Mouse (Mus musculus) heart, embryonic 15.5 days (tissue): ENCODE results near the gene Krt88. TPM values are rescaled to one million over a fixed set of nuclear protein-coding genes. Genes with fewer than 3 reads are reported as not detected.

Experiments used
- ATAC-seq: fragments of 200-750 bp; cut with Nextera tagmentation; replicated peaks from 2 replicates; pipeline ENCODE4 v1.8.0; 2017; ENCODE audit warnings: low read depth, moderate TSS enrichment; ENCODE audit not compliant: insufficient number of reproducible peaks, insufficient read depth, low FRiP score
- H3K27ac ChIP-seq: fragments of 300-500 bp; sonication (generic); 2 replicates; pipeline ENCODE4 v1.5.1; 2015; ENCODE audit warnings: mild to moderate bottlenecking, inconsistent platforms
- H3K27me3 ChIP-seq: fragments of 300-500 bp; sonication (generic); 2 replicates; pipeline ENCODE4 v1.6.1; 2015; ENCODE audit warnings: inconsistent platforms
- H3K36me3 ChIP-seq: fragments of 300-500 bp; sonication (generic); 2 replicates; pipeline ENCODE4 v1.6.1; 2015; ENCODE audit warnings: mild to moderate bottlenecking, inconsistent platforms
- H3K4me1 ChIP-seq: fragments of 300-500 bp; sonication (generic); replicated peaks from 2 replicates; pipeline ENCODE4 v1.6.1; 2015; ENCODE audit warnings: inconsistent platforms
- H3K4me2 ChIP-seq: fragments of 300-500 bp; sonication (generic); 2 replicates; pipeline ENCODE4 v1.6.1; 2015; ENCODE audit warnings: inconsistent platforms, mild to moderate bottlenecking, moderate library complexity
- H3K4me3 ChIP-seq: fragments of 300-500 bp; sonication (generic); 2 replicates; pipeline ENCODE4 v1.5.1; 2015; ENCODE audit warnings: mild to moderate bottlenecking, inconsistent platforms
- H3K9ac ChIP-seq: fragments of 300-500 bp; sonication (generic); 2 replicates; pipeline ENCODE4 v1.6.1; 2015; ENCODE audit warnings: mild to moderate bottlenecking, inconsistent platforms
- H3K9me3 ChIP-seq: fragments of 300-500 bp; sonication (generic); replicated peaks from 2 replicates; pipeline ENCODE4 v1.6.1; 2016; ENCODE audit warnings: inconsistent platforms
- WGBS: fragments of 180-500 bp; shearing (Covaris S2); methylation state at CpG from one replicate; pipeline ENCODE4 v1.1.7; 2015; ENCODE audit warnings: mixed read lengths; 5-methylcytosine and 5-hydroxymethylcytosine counted together
- polyA plus RNA-seq: library from polyadenylated mRNA; unstranded; fragments of >200 nt; fragmentation: Nextera tagmentation; extraction: Ambion mirVana; gene quantifications from 2 replicates; pipeline ENCODE4 v1.2.1, GENCODE M21; 2015

The Krt88 gene
- polyA plus RNA-seq, 1 experiment from 2014 or later, result not detected

DNA sequence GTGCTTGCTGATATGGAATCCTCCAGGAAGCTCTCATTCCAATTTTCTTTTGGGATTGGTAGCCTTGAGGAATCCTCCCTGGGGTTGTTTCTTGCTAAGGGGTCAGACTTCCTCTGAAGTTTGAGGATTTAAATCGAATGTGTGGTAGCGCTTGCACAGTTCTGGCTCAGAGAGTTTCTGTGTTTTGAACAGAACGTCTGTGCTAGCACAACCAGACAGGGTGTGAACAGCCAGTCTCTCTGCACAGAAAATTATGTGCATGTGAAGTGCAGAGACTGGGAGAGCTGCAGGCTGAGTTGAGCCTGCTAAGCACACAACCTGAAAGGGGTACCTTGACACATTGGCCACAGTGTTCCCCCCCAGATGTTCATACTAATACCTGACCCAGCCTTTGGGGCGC is 6.7 kb upstream of the Krt88 start:
- no peak overlapping the region for H3K4me3 ChIP-seq
- no peaks in the 10 kb centered on the region for H3K9me3 ChIP-seq
- no peak overlapping the region for H3K9ac ChIP-seq
- H3K4me2 ChIP-seq, result no peak overlapping the region
- no peaks in the 10 kb centered on the region for H3K36me3 ChIP-seq
- ATAC-seq, result no peak
- peaks cover 6% of the 10 kb centered on the region for H3K4me1 ChIP-seq
- peaks cover 51% of the 10 kb centered on the region for H3K27me3 ChIP-seq
- no peak overlapping the region for H3K27ac ChIP-seq
- 60% methylated on average over 4 of the region's 4 CpGs for WGBS

DNA sequence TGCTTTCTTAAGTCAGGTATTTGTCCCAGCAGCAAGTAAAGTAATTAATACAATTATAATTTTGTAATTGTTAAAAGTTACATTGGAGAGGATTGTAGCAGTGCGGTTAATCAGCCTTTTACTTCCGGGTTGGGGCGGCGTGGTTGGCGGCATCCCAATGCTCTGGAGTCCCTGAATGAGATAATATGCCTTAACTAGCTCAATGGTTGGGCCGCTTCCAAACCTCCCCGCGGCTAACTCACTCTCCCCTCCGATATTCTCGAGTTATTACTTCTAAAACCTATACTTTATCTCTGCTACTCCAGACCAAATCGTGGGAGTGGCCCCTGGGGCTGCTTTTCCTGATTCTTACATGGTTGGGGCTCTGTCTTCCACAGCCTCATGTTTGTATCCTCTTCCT is 972 bp upstream of the Krt88 start:
- 42% methylated on average over 11 of the region's 11 CpGs for WGBS
- H3K36me3 ChIP-seq, result no peaks in the 10 kb centered on the region
- peak overlapping the region; percentile 23; the same call in 1 of the 2 replicates for H3K4me2 ChIP-seq
- no peak for ATAC-seq
- H3K4me1 ChIP-seq, result 0 out of 2 replicates have a peak, but pooled peaks cover 2% of the 10 kb centered on the region
- no peak overlapping the region for H3K27ac ChIP-seq
- H3K27me3 ChIP-seq, result no peaks in the 10 kb centered on the region
- H3K9ac ChIP-seq, result no peak overlapping the region
- no peaks in the 10 kb centered on the region for H3K9me3 ChIP-seq
- no peak overlapping the region for H3K4me3 ChIP-seq

DNA sequence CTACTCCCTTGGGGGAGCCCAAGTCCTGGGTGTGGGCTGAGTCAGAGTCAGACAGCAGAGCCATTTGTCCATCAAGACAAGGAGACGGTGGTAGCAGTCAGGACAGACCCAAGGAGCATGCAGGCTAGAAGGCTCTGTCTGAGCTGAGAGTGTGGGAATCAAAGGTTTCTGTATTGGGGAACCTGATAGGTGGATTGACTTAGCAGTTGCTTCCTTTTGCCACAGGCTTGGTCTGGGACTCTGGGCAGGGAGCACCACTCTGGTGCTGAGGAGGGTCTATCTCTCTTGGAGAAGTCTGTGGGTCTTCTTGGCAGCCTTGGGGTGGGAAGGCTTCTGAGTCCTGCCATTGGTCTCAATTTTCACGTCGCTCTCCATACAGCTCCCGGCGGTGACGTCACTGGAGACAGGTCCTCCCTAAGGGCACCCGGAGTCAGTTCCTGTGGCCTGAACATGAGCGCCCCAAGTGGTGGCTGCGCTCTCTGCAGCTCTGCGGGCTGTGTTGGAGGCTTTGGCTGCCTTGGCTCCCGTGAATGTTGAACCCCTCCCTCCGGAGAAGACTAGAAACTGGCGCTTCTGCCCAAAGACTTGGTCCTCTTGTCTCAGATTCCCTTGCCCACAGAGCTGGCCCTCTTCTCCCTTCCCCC is 5.7 kb downstream of the Krt88 start:
- Histone ChIP-seq H3K27ac (no peak overlapping the region), H3K4me2 (peak overlapping the region; percentile 41), H3K36me3 (no peaks in the 10 kb centered on the region), H3K4me3 (no peak overlapping the region), H3K9ac (no peak overlapping the region), H3K9me3 (no peaks in the 10 kb centered on the region), H3K27me3 (no peaks in the 10 kb centered on the region), H3K4me1 (peaks cover 3% of the 10 kb centered on the region)
- no peak; the same call in 1 of the 2 replicates for ATAC-seq
- 2% methylated on average over 13 of the region's 13 CpGs for WGBS

DNA sequence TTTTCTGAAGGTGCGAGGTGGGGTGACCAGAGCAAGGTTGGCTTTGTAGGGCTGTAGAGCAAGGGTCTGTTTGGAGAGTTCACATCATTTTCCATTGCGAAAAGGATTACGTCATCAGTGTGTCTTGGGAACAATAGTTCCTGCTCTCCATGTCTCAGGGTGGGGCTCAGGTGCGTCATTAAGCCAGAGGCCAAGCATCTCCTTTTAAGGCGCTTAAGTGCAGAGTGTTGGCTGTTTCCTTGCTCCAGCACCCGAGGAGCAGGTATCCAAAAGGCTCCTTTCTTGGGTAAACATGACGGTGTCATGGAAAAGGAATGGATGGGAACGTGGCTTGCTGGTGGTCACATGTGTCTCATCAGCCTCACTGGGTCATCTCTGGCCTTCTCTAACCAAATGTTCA is 7.2 kb downstream of the Krt88 start:
- Histone ChIP-seq H3K27me3 (no peaks in the 10 kb centered on the region), H3K4me1 (peaks cover 3% of the 10 kb centered on the region), H3K36me3 (no peaks in the 10 kb centered on the region), H3K27ac (no peak overlapping the region), H3K9ac (no peak overlapping the region), H3K4me3 (no peak overlapping the region), H3K9me3 (no peaks in the 10 kb centered on the region), H3K4me2 (no peak overlapping the region)
- 84% methylated on average over 8 of the region's 8 CpGs for WGBS
- no peak for ATAC-seq

DNA sequence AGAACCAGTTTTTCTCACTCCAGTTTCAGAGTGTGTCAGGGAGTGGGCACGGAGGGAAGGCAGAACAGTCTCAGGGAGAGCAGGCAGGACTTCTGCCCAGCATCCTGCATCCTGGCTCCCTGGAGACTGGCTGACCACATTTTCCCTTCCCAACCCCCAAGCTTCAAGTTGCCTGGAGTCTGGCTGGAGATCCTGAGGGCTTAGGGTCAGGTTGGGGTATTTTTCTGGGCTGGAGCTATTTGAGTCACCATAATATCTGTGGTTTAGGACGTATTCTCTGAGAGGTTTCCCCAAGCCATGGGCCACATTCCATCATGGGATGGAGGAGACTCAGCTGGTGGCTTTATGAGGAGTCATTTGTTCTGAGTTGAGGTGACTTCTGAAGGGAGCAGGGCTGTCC is 7.7 kb downstream of the Krt88 start:
- H3K27ac ChIP-seq, result no peak overlapping the region
- H3K4me3 ChIP-seq, result no peak overlapping the region
- no peaks in the 10 kb centered on the region for H3K9me3 ChIP-seq
- no peaks in the 10 kb centered on the region for H3K27me3 ChIP-seq
- no peaks in the 10 kb centered on the region for H3K36me3 ChIP-seq
- no peak for ATAC-seq
- H3K9ac ChIP-seq, result no peak overlapping the region
- 74% methylated on average over 2 of the region's 2 CpGs for WGBS
- H3K4me1 ChIP-seq, result peaks cover 3% of the 10 kb centered on the region
- H3K4me2 ChIP-seq, result no peak overlapping the region

DNA sequence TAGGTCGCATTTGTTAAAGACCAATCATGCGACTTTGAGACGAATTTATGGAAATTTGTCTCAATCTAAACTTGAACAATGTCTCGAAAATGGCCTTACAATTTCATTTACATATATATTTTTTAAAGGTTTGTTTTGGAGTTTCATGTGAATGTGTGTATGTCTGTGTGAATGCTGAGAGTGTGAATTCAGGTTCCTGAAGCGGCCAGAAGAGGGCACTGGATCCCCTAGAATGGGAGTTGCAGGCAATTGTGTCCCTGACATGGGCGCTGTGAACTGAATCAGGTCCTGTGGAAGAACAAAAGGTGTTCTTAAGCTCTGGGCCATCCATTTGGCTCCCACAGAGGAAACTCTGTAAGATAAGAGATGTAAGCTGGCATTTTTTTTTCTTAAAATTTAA is 8.3 kb downstream of the Krt88 start:
- Histone ChIP-seq H3K27me3 (no peaks in the 10 kb centered on the region), H3K4me1 (peaks cover 3% of the 10 kb centered on the region), H3K9me3 (no peaks in the 10 kb centered on the region), H3K9ac (no peak overlapping the region), H3K27ac (no peak overlapping the region), H3K4me3 (no peak overlapping the region), H3K4me2 (no peak overlapping the region), H3K36me3 (no peaks in the 10 kb centered on the region)
- WGBS, result 83% methylated on average over 6 of the region's 6 CpGs
- no peak for ATAC-seq

DNA sequence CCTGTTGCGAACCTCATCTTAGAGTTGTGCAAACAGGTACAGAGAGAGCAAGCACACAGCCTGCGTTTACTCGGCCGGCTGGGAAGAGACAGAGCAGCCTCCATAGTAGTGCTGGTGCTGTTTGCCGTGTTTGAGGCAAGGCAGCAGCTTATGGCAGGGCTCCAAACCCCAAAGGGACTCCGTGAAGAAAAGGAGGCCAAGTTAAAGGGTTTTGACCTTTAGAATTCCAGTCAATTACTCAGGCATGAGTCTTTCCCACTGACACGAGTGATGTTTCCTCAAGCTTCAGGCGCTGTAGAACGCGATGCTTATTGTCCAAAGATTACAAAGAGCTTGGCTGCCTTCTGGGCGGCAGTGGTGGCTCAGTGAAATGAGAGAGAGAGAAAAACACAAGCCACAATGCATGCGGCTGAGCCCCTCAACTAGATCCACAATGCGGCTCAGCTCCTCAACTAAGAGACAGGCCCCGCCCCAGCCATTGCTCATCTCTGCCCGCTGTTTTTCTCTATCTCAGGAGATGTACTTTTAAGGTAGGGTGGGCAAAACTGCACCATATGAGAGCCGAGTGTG is 10.9 kb downstream of the Krt88 start:
- ATAC-seq, result no peak
- WGBS, result 61% methylated on average over 16 of the region's 16 CpGs
- H3K4me1 ChIP-seq, result no peaks in the 10 kb centered on the region

DNA sequence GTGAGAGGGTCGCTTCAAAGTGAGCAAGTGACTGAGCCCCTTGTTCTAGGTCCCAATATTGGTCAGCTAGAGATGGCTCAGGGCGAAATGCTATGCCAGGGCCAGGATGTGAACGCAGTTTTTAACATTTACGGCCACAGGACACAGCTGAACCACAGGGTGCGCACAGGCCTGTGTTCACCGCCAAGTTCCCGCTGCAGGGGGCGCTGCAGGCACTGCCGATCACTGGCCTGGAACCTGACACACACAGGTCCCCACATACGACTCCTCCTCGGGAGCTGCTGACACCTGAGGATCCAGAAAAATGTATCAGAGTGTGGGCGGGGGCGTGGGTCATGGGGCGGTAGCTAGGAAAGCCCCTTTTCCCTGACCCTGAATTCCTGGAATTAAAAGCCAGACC is 11.7 kb downstream of the Krt88 start:
- Histone ChIP-seq H3K9me3 (no peaks in the 10 kb centered on the region), H3K27me3 (peaks cover 6% of the 10 kb centered on the region; the same call in 1 of the 2 replicates), H3K4me3 (no peak overlapping the region), H3K4me1 (no peaks in the 10 kb centered on the region), H3K9ac (no peak overlapping the region), H3K27ac (no peak overlapping the region), H3K36me3 (no peaks in the 10 kb centered on the region), H3K4me2 (no peak overlapping the region)
- ATAC-seq, result no peak
- 74% methylated on average over 14 of the region's 14 CpGs for WGBS

More for the DNA sequence above, 10.9 kb downstream of the Krt88 start:
- H3K27me3 ChIP-seq, result peaks cover 6% of the 10 kb centered on the region; the same call in 1 of the 2 replicates
- H3K4me2 ChIP-seq, result no peak overlapping the region
- H3K36me3 ChIP-seq, result no peaks in the 10 kb centered on the region
- H3K27ac ChIP-seq, result no peak overlapping the region
- H3K9me3 ChIP-seq, result no peaks in the 10 kb centered on the region
- no peak overlapping the region for H3K9ac ChIP-seq
- no peak overlapping the region for H3K4me3 ChIP-seq

DNA sequence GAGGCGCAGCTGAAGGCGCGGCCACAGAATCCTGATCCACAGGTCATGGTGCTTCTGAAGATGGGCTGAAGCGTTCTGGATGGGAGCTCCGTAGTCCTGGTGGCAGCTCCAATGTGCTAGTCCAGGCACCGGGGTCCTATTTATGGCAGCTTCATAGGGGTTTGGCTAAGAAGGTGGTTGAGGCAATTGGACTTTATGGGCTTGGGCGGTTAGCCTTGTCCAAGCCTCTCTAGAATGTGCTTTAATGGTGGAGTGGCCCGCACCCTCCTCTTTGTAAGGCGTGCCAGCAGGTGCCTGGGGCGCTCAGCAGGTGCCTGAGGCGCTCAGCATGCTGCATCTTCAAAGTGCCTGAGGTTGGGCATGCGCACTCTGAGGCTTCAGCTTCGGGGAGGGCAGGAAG is 16.1 kb downstream of the Krt88 start, which contains the start of gene Krt81:
Gene Krt81, minus strand, starts transcription at position 101 of the 400 bp plus-strand sequence.
- Histone ChIP-seq H3K4me2 (no peak within 1 kb of the TSS), H3K27ac (no peak within 1 kb of the TSS), H3K4me1 (no peaks in the 10 kb centered on the region), H3K36me3 (no peaks in the 10 kb centered on the region), H3K27me3 (peaks cover 11% of the 10 kb centered on the region; the same call in 1 of the 2 replicates), H3K4me3 (no peak within 1 kb of the TSS), H3K9me3 (no peaks in the 10 kb centered on the region), H3K9ac (no peak within 1 kb of the TSS)
- ATAC-seq, result no peak
- 72% methylated on average over 13 of the region's 13 CpGs for WGBS

DNA sequence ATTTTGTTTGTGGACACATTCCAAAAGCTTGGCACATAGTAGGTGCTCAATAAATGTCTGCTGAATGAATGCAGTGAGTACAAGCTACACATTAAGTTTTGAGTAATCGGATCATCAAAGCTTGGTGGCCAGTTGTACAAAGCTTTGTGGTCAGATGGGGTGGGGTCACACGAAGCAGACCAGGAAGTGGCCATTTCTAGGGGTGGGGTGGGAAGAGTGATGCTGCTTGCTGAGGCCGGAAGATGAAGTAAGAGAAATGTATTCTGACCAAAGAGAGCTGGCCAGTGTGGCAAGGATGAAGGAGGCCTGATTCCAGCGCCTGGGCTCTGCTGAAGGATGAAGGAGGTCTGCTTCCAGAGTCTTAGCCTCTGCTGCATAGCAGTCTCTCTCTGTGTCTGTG is 21.5 kb downstream of the Krt88 start:
- 76% methylated on average over 4 of the region's 4 CpGs for WGBS
- no peaks in the 10 kb centered on the region for H3K36me3 ChIP-seq
- no peaks in the 10 kb centered on the region for H3K4me1 ChIP-seq
- H3K4me3 ChIP-seq, result no peak overlapping the region
- no peak for ATAC-seq
- H3K4me2 ChIP-seq, result no peak overlapping the region
- no peak overlapping the region for H3K9ac ChIP-seq
- H3K9me3 ChIP-seq, result no peaks in the 10 kb centered on the region
- 0 out of 2 replicates have a peak, but pooled peaks cover 5% of the 10 kb centered on the region for H3K27me3 ChIP-seq
- H3K27ac ChIP-seq, result no peak overlapping the region

DNA sequence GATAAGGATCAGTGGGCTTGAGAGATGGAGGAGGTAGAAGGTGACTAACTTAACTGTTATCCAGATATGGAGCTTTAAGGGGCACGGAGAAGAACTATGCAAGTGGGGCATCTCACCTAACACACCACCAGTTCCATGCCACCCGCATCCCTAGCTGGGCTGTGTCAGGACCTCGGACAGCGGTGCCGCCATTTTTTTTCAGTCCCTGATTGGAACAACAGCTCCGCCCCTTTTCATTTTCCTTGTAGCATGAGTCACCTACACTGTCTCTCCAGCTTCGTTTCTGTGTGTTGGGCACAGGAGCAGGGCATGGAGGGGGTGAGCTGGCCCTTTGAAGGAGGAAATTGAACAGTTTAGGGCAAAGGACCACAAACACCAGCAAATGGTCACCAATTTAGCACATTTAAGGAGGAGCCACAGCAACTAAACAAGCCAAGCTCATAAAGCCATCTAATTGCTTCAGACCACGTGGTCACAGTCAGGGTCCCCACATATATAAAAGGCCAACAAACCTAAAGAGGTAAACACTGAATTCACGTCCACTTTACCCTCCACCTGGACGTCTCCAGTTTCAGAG is 25.5 kb downstream of the Krt88 start, which contains the start of gene Krt86:
Gene Krt86, plus strand, starts transcription at position 527 of the 577 bp plus-strand sequence.
- 19% methylated on average over 10 of the region's 10 CpGs for WGBS
- peaks cover 7% of the 10 kb centered on the region for H3K27me3 ChIP-seq

More for the DNA sequence above, 25.5 kb downstream of the Krt88 start, which contains the start of gene Krt86:
- H3K9ac ChIP-seq, result no peak within 1 kb of the TSS
- no peak for ATAC-seq
- H3K4me3 ChIP-seq, result no peak within 1 kb of the TSS
- no peak within 1 kb of the TSS for H3K27ac ChIP-seq
- no peak within 1 kb of the TSS for H3K4me2 ChIP-seq
- H3K4me1 ChIP-seq, result no peaks in the 10 kb centered on the region
- H3K9me3 ChIP-seq, result no peaks in the 10 kb centered on the region
- no peaks in the 10 kb centered on the region for H3K36me3 ChIP-seq
